Mouse (Mus musculus) lung, adult 18-20 months (tissue): Measurements from ENCODE around the gene Prkch.

ENCODE experiments used
- DNase-seq, 2 experiments: peaks; one replicate each; pipeline ENCODE4 v3.0.0; 2022; ENCODE audit warnings: mixed read lengths in 2 of 2

Prkch gene

GRCm38 (mm10) chr12:73764649-73765525 lies 180.3 kb downstream of the Prkch start:
- no peak for DNase-seq

- peak; percentile 26 to 48 for DNase-seq
Observed at GRCm38 (mm10) chr12:73766152-73766551, 181.6 kb downstream of the Prkch start.

GRCm38 (mm10) chr12:73768788-73769187 lies 184.2 kb downstream of the Prkch start:
- DNase-seq, result peak; percentile 20 to 37

- DNase-seq, result no peak
Observed at GRCm38 (mm10) chr12:73769536-73769935, 184.9 kb downstream of the Prkch start.

- no peak for DNase-seq
Observed at GRCm38 (mm10) chr12:73770771-73771170, 186.2 kb downstream of the Prkch start.

- DNase-seq, result no peak
Observed at GRCm38 (mm10) chr12:73774793-73775385, 190.3 kb downstream of the Prkch start.

- no peak for DNase-seq
Observed at GRCm38 (mm10) chr12:73776401-73776945, 191.9 kb downstream of the Prkch start.

- DNase-seq, result no peak
Observed at GRCm38 (mm10) chr12:73777673-73778072, 193.1 kb downstream of the Prkch start.

- DNase-seq, result peak; percentile 79 to 80
Observed at GRCm38 (mm10) chr12:73779332-73780231, 195.0 kb downstream of the Prkch start.

- DNase-seq, result no peak
Observed at GRCm38 (mm10) chr12:73781425-73782032, 196.9 kb downstream of the Prkch start.

GRCm38 (mm10) chr12:73786909-73787308 lies 202.3 kb downstream of the Prkch start:
- peak; percentile 49 to 52 for DNase-seq

- DNase-seq, result no peak
Observed at GRCm38 (mm10) chr12:73788850-73789249, 204.3 kb downstream of the Prkch start.

- DNase-seq, result peak in 1 of 2 experiments; percentile 35
Observed at GRCm38 (mm10) chr12:73790571-73791108, 206.0 kb downstream of the Prkch start.

GRCm38 (mm10) chr12:73793216-73793615 lies 208.6 kb downstream of the Prkch start:
- no peak for DNase-seq

- DNase-seq, result no peak
Observed at GRCm38 (mm10) chr12:73793744-73794143, 209.1 kb downstream of the Prkch start.

GRCm38 (mm10) chr12:73794151-73794883 lies 209.7 kb downstream of the Prkch start:
- peak; percentile 84 for DNase-seq

- DNase-seq, result no peak
Observed at GRCm38 (mm10) chr12:73799671-73800070, 215.1 kb downstream of the Prkch start.

- peak in 1 of 2 experiments; percentile 21 for DNase-seq
Observed at GRCm38 (mm10) chr12:73800886-73801285, 216.3 kb downstream of the Prkch start.

- DNase-seq, result no peak
Observed at GRCm38 (mm10) chr12:73801845-73802244, 217.2 kb downstream of the Prkch start.

GRCm38 (mm10) chr12:73802379-73803057 lies 217.9 kb downstream of the Prkch start:
- no peak for DNase-seq

- DNase-seq, result no peak
Observed at GRCm38 (mm10) chr12:73803946-73804345, 219.3 kb downstream of the Prkch start.
